Mouse (Mus musculus): ENCODE measurements around the gene Samd4.

GRCm38 (mm10) chr14:47004161-47004560, 121.5 kb downstream of the Samd4 start:
- peak; percentile 46 for TF ChIP-seq CTCF (conservative IDR thresholded peaks at IDR 0.05; ENCODE audit: low read length)
- TF ChIP-seq POU5F1 (IDR thresholded peaks at IDR 0.05; ENCODE audit: borderline replicate concordance, low read length) = no peak
